Mouse (Mus musculus) adrenal gland, postnatal 14 days (tissue): Measurements from ENCODE around the gene Efhd2. TPM values are rescaled to one million over a fixed set of nuclear protein-coding genes. Genes with fewer than 3 reads are reported as not detected.

ENCODE experiments used
- DNase-seq: peaks from one replicate; pipeline ENCODE4 v3.0.0; 2021; ENCODE audit warnings: mixed read lengths
- total RNA-seq: library from RNA; stranded (reverse); gene quantifications from 2 replicates; pipeline ENCODE4 v1.2.3, GENCODE M21; 2021

Efhd2 gene
- total RNA-seq, 1 experiment from 2014 or later: 21.4 TPM

GRCm38 (mm10) chr4:141859351-141859750, 15.4 kb downstream of the Efhd2 start:
- DNase-seq: no peak

- DNase-seq: peak; percentile 39
These were observed 16.2 kb downstream of the Efhd2 start for GRCm38 (mm10) chr4:141858501-141858900.

- DNase-seq: peak; percentile 86
These were observed 17.2 kb downstream of the Efhd2 start for GRCm38 (mm10) chr4:141857422-141857930.

- DNase-seq: peak; percentile 74
These were observed 21.3 kb downstream of the Efhd2 start for GRCm38 (mm10) chr4:141853437-141853836.

- no peak for DNase-seq
These were observed 28.7 kb downstream of the Efhd2 start, which contains the start of gene Ctrc for GRCm38 (mm10) chr4:141845999-141846398. Gene Ctrc (minus strand): TSS chr4:141846359.

GRCm38 (mm10) chr4:141834536-141835095, 40.1 kb downstream of the Efhd2 start:
- DNase-seq: peak; percentile 24

- no peak for DNase-seq
These were observed 40.8 kb downstream of the Efhd2 start for GRCm38 (mm10) chr4:141833911-141834310.

GRCm38 (mm10) chr4:141831361-141831760, 43.4 kb downstream of the Efhd2 start:
- no peak for DNase-seq

- no peak for DNase-seq
These were observed 44.3 kb downstream of the Efhd2 start for GRCm38 (mm10) chr4:141830381-141830780.

- DNase-seq: no peak
These were observed 46.5 kb downstream of the Efhd2 start for GRCm38 (mm10) chr4:141828177-141828576.

GRCm38 (mm10) chr4:141827401-141827800, 47.3 kb downstream of the Efhd2 start:
- peak; percentile 57 for DNase-seq

- no peak for DNase-seq
These were observed 48.7 kb downstream of the Efhd2 start, which contains the start of gene Cela2a for GRCm38 (mm10) chr4:141826060-141826459. Gene Cela2a (minus strand): TSS chr4:141826160.

- no peak for DNase-seq
These were observed 51.7 kb downstream of the Efhd2 start for GRCm38 (mm10) chr4:141822979-141823378.

GRCm38 (mm10) chr4:141822089-141822488, 52.6 kb downstream of the Efhd2 start:
- peak; percentile 60 for DNase-seq

GRCm38 (mm10) chr4:141821178-141821577, 53.5 kb downstream of the Efhd2 start:
- DNase-seq: peak; percentile 27

- DNase-seq: no peak
These were observed 55.4 kb downstream of the Efhd2 start for GRCm38 (mm10) chr4:141819316-141819715.

- DNase-seq: no peak
These were observed 55.9 kb downstream of the Efhd2 start for GRCm38 (mm10) chr4:141818861-141819260.

- DNase-seq: no peak
These were observed 57.0 kb downstream of the Efhd2 start for GRCm38 (mm10) chr4:141817706-141818105.

- no peak for DNase-seq
These were observed 57.7 kb downstream of the Efhd2 start for GRCm38 (mm10) chr4:141816776-141817655.

GRCm38 (mm10) chr4:141816267-141816666, 58.5 kb downstream of the Efhd2 start:
- DNase-seq: no peak

GRCm38 (mm10) chr4:141811375-141811774, 63.3 kb downstream of the Efhd2 start:
- DNase-seq: no peak

GRCm38 (mm10) chr4:141810975-141811374, 63.7 kb downstream of the Efhd2 start:
- no peak for DNase-seq

GRCm38 (mm10) chr4:141809850-141810464, 64.8 kb downstream of the Efhd2 start:
- DNase-seq: peak; percentile 42
